ENCODE assay signal across 1 mouse cellular context in the genomic region with DNA sequence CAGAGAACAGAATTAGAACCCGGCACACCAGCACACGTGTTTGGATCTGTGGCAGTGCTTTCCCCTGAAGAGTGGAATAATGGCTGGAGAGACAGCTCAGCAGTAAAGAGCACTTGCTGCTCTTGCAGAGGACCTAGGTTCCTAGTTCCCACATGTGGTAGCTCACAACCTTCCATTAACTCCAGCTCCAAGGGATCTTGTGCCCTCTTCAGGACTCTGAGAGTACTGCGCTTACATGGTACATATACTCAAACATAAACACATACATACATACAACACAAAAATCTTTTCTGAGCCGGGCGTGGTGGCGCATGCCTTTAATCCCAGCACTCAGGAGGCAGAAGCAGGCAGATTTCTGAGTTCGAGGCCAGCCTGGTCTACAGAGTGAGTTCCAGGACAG.
TF ChIP-seq lines count a peak whose summit lies in the region.

No protein-coding gene starts in this region.

TF ChIP-seq in MEL, 35 proteins besides CTCF, POLR2A, EP300 and RAD21 (continued from another document):
- TF ChIP-seq NRF1 (IDR thresholded peaks at IDR 0.05; ENCODE audit: insufficient read depth, low read depth, low read length, poor library complexity, severe bottlenecking) (no peak), GATA1 (IDR thresholded peaks at IDR 0.05; ENCODE audit: low read depth, low read length) (no peak), SMC3 (IDR thresholded peaks at IDR 0.05; ENCODE audit: low read depth, low read length) (no peak), HCFC1 (IDR thresholded peaks at IDR 0.05; ENCODE audit: low read depth, low read length) (no peak), MAFK (IDR thresholded peaks at IDR 0.05; ENCODE audit: borderline replicate concordance, low read depth, low read length) (no peak), MYC (IDR thresholded peaks at IDR 0.05; ENCODE audit: low read depth, low read length) (no peak), CHD1 (IDR thresholded peaks at IDR 0.05; ENCODE audit: low read depth, low read length) (no peak), MAZ (IDR thresholded peaks at IDR 0.05; ENCODE audit: low read depth, low read length) (no peak), E2F4 (IDR thresholded peaks at IDR 0.05; ENCODE audit: borderline replicate concordance, low read depth, low read length) (no peak), TAL1 (IDR thresholded peaks at IDR 0.05; ENCODE audit: low read length) (no peak)
